In genomic region chr14:98168039-98168907, GRCm38 (mm10) we compare ENCODE assay signal across 9 mouse cellular contexts. TPM values are rescaled to one million over a fixed set of nuclear protein-coding genes. Genes with fewer than 3 reads are reported as not detected.
DNase-seq lines count a peak whose midpoint lies in the region; ATAC-seq and TF ChIP-seq lines count a peak whose summit lies in the region.
"Had no signal": no experiment of that assay in that cellular context is flagged by ENCODE, and none has a peak within 500 bp of the region (broad histone marks: within the 10 kb centered on the region; RNA-seq: fewer than 3 reads in every experiment).

No protein-coding gene starts in this region.

- ATAC-seq in liver, embryonic 16.5 days (ENCODE audit: low read depth): peak; percentile 60
- peak; percentile 61 for ATAC-seq in neural tube, embryonic 12.5 days (ENCODE audit: low FRiP score, low read depth)

- DNase-seq in layer of hippocampus, adult 18-20 months (ENCODE audit: low spot score in 2 of 2): peak; percentile 3 to 22
- no peak for DNase-seq in layer of hippocampus, adult 11-12 months (ENCODE audit: low spot score)
- DNase-seq in embryo, embryonic 10.5 days (ENCODE audit: low spot score): peak; percentile 67
- peak; percentile 64 to 74 for DNase-seq in heart, adult 2 months
- peak; percentile 62 for DNase-seq in kidney, adult 2 months
- peak; percentile 56 to 77 for DNase-seq in urinary bladder, adult 18-20 months (ENCODE audit: low spot score in 2 of 2)

- peak overlapping the region; percentile 86 for H3K9ac ChIP-seq in heart, adult 2 months (ENCODE audit: low read depth, low read length)
- H3K9ac ChIP-seq in liver, embryonic 16.5 days (ENCODE audit: low read depth, low read length): peak overlapping the region; percentile 31
- H3K9ac ChIP-seq in neural tube, embryonic 12.5 days: peak overlapping the region; percentile 92

- 0 out of 2 replicates have a peak, but pooled peaks have one; percentile 34 for TF ChIP-seq POLR2A in heart, adult 2 months (IDR thresholded peaks at IDR 0.05; ENCODE audit: insufficient read depth, low read depth, low read length)
- no peak for TF ChIP-seq POLR2A in kidney, adult 2 months (IDR thresholded peaks at IDR 0.05; ENCODE audit: low read depth, low read length)

- H3K9me3 ChIP-seq in liver, embryonic 16.5 days (replicated peaks; ENCODE audit: control insufficient read depth, low read length): no peaks in the 10 kb centered on the region
- H3K9me3 ChIP-seq in neural tube, embryonic 12.5 days: no peaks in the 10 kb centered on the region

- peak overlapping the region; percentile 94 for H3K27ac ChIP-seq in heart, adult 2 months
- H3K27ac ChIP-seq in kidney, adult 2 months (ENCODE audit: insufficient read depth, low read depth, low read length): peak overlapping the region; percentile 79
- no peak overlapping the region for H3K27ac ChIP-seq in liver, embryonic 16.5 days (ENCODE audit: low read length)
- peak overlapping the region; percentile 94 for H3K27ac ChIP-seq in neural tube, embryonic 12.5 days

- H3K4me1 ChIP-seq in heart, adult 2 months (ENCODE audit: control insufficient read depth, insufficient read depth, low read length): peaks cover 2% of the 10 kb centered on the region
- no peaks in the 10 kb centered on the region; the same call in 1 of the 2 replicates for H3K4me1 ChIP-seq in kidney, adult 2 months (ENCODE audit: control insufficient read depth, insufficient read depth, low read length)
- no peaks in the 10 kb centered on the region; the same call in 1 of the 2 replicates for H3K4me1 ChIP-seq in liver, embryonic 16.5 days (ENCODE audit: control insufficient read depth, low read depth, low read length)
- peaks cover 23% of the 10 kb centered on the region for H3K4me1 ChIP-seq in neural tube, embryonic 12.5 days

- peak overlapping the region; percentile 73 for H3K4me3 ChIP-seq in heart, adult 2 months
- H3K4me3 ChIP-seq in kidney, adult 2 months (ENCODE audit: insufficient read depth, low read depth, low read length): peak overlapping the region; percentile 93
- H3K4me3 ChIP-seq in liver, embryonic 16.5 days (ENCODE audit: low read depth, low read length): peak overlapping the region; percentile 60
- H3K4me3 ChIP-seq in neural tube, embryonic 12.5 days: peak overlapping the region; percentile 83

- TF ChIP-seq CTCF in heart, adult 2 months (IDR thresholded peaks at IDR 0.05): no peak
- no peak for TF ChIP-seq CTCF in kidney, adult 2 months (conservative IDR thresholded peaks at IDR 0.05; ENCODE audit: insufficient read depth, insufficient read length, low read depth, low read length)

- H3K36me3 ChIP-seq in heart, adult 2 months (ENCODE audit: control insufficient read depth, insufficient read depth, low read length): no peaks in the 10 kb centered on the region
- no peaks in the 10 kb centered on the region for H3K36me3 ChIP-seq in kidney, adult 2 months (ENCODE audit: control insufficient read depth, insufficient read depth, low read length)
- no peaks in the 10 kb centered on the region for H3K36me3 ChIP-seq in liver, embryonic 16.5 days (ENCODE audit: control insufficient read depth, insufficient read depth)
- no peaks in the 10 kb centered on the region for H3K36me3 ChIP-seq in neural tube, embryonic 12.5 days

- H3K4me2 ChIP-seq in liver, embryonic 16.5 days (ENCODE audit: low read depth, low read length): peak overlapping the region; percentile 68
- H3K4me2 ChIP-seq in neural tube, embryonic 12.5 days (replicated peaks): peak overlapping the region; percentile 73

- H3K27me3 ChIP-seq in heart, adult 2 months (ENCODE audit: control insufficient read depth, insufficient read depth, low read length): no peaks in the 10 kb centered on the region
- no peaks in the 10 kb centered on the region for H3K27me3 ChIP-seq in kidney, adult 2 months (replicated peaks; ENCODE audit: control insufficient read depth, insufficient read depth, low read length)
- peaks cover 36% of the 10 kb centered on the region for H3K27me3 ChIP-seq in liver, embryonic 16.5 days (ENCODE audit: control insufficient read depth, insufficient read depth, low read depth, low read length)
- no peaks in the 10 kb centered on the region for H3K27me3 ChIP-seq in neural tube, embryonic 12.5 days (replicated peaks)
- H3K27me3 ChIP-seq: CH12.LX had no signal

- intact Hi-C loops in heart, adult 2 months (cut with DNase I): loop anchor here (5.0 kb wide), 2 partner anchors 166 to 581 kb away; no protein-coding TSS in a partner anchor

- no peak for TF ChIP-seq EP300 in heart, adult 2 months (IDR thresholded peaks at IDR 0.05; ENCODE audit: insufficient read depth, low read depth, low read length)

- under 1% methylated on average over 48 of the region's 48 CpGs for WGBS in heart, adult 2 months
- 1% methylated on average over 47 of the region's 48 CpGs for WGBS in kidney, adult 2 months
- WGBS in liver, embryonic 16.5 days (ENCODE audit: insufficient replicate concordance): under 1% methylated on average over 48 of the region's 48 CpGs
- WGBS in neural tube, embryonic 12.5 days: 1% methylated on average over 48 of the region's 48 CpGs

- no peaks in the 10 kb centered on the region; the same call in 1 of the 2 replicates for H3K79me2 ChIP-seq in heart, adult 2 months (replicated peaks; ENCODE audit: control insufficient read depth, insufficient read depth, low read length)

RNA-seq across cellular contexts. Expression of gene Dach1, which starts 1.3 kb away (rescaled TPM):
- total RNA-seq in layer of hippocampus, adult 18-20 months (2021): 1 to 10 TPM; 5.8 to 6.8 TPM
- total RNA-seq in heart, adult 2 months (2021): 1 to 10 TPM; 7.7 to 8.4 TPM
- polyA plus RNA-seq in heart, adult 2 months (2012; rRNA removed): 2.7 and 3.7 TPM in 2 replicates
- polyA plus RNA-seq in kidney, adult 2 months (2012; rRNA removed): 4.1 and 4.3 TPM in 2 replicates
- polyA plus RNA-seq in liver, embryonic 16.5 days (2015; fragmentation: Nextera tagmentation; extraction: Ambion mirVana): 0.19 and 0.26 TPM in 2 replicates
- 20.4 and 22.0 TPM in 2 replicates for polyA plus RNA-seq in neural tube, embryonic 12.5 days (2016; fragmentation: Nextera tagmentation; extraction: Ambion mirVana)
- total RNA-seq: CH12.LX had no signal

Comparison
In these comparisons a context has a peak if more than half of its experiments do, and no peak if none do; other contexts are left out.
1. H3K9ac ChIP-seq: peak in every context shown above with its lines; median percentile 92 in neural tube, embryonic 12.5 days; 86 in heart, adult 2 months; 31 in liver, embryonic 16.5 days.